Mouse (Mus musculus): ENCODE results near the gene Ciao2a. TPM values are rescaled to one million over a fixed set of nuclear protein-coding genes. Genes with fewer than 3 reads are reported as not detected.

The Ciao2a gene
- total RNA-seq, 2 experiments from 2014 or later: 68.7 to 71.3 TPM

DNA sequence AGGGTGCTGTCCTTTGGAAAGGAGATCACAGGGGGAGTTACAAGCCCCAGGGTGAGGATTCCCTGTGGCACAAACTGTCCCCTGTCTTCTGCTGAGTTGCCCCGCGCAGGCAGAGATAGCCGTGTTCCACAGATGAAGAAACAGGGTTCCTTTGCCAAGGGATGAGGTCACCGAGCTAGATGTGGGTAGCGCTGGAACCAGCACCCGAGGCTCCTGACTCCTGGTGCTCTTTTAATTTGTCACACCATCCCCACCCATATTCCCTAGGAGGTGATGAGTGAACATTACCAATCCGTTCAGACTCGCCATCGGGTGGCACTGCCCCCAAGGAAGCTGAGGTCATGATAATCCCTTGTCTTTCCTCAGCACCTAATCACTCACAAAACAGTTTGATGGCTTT, 36.6 kb downstream of the Ciao2a start:
- peak; percentile 61 to 78 for DNase-seq

GRCm38 (mm10) chr9:66167222-66167621, 40.8 kb downstream of the Ciao2a start:
- no peak for DNase-seq

DNA sequence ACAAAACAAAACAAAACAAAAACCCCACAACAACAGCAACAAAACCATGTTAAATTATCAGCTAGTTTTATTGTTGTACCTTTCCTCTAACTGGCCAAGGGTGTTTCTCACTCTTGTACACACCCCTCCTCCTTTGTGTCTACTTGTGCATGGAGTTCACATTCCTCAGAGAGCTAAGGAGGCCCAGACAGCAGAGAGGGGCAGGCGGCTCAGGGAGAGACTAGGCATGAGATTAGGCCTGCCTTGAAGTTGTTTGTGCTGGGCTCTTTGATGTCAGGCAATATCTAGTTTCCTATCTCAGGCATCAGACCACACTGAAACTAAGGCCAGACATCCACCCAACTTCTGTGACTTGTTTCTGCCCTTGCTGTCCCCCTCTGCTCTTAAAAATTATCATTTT, 41.8 kb downstream of the Ciao2a start:
- no peak for DNase-seq

DNA sequence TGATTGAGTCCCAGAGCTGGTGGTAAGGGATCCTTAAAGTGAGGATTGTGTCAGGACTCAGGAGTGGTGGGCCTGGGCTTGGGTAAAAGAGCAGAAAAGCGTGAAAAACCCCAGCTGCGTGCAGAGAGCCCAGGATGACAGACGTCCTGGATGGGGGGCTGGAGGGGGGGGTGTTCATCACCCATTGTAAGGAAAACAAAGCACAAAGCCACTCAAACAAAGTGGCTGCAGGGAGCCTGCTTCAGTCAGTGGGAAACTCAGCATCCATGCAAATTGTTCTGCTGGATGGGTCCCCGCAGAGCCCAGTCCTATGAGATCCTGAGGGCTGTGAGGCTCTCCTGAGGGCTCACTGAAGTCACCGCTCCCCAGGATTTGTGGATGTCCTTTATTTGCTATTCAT, 44.1 kb downstream of the Ciao2a start:
- DNase-seq: no peak

DNA sequence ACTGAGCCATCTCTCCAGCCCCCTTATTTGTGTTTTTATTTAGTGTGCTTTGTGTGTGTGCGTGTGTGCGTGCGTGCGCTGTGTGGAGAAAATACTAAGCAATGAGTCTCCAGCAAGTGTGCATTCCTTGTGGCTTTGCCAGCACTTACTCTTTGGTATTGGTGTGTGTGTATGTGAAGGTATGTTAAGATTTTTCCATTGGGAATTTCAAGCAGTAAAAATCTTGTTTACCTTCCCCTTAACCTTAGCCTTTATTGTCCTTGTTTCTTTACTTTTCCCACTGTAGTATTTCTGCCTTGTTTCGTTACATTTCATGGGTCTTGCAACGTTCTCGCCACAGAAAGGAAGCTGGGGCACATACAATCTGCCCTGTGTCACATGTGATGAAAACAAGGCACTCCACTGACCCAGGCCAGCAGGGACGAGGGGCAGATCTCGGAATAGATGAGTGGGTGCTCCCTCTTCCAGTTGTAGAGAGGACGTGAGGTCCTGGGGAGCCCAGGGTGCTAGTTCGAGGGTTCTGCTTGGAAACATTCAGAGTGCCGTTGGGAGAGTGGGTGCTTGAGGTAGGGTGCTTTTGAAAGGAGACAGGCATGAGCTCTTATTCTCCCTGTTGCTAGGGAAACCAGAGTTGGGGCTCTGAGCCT, 45.0 kb downstream of the Ciao2a start:
- no peak for DNase-seq

DNA sequence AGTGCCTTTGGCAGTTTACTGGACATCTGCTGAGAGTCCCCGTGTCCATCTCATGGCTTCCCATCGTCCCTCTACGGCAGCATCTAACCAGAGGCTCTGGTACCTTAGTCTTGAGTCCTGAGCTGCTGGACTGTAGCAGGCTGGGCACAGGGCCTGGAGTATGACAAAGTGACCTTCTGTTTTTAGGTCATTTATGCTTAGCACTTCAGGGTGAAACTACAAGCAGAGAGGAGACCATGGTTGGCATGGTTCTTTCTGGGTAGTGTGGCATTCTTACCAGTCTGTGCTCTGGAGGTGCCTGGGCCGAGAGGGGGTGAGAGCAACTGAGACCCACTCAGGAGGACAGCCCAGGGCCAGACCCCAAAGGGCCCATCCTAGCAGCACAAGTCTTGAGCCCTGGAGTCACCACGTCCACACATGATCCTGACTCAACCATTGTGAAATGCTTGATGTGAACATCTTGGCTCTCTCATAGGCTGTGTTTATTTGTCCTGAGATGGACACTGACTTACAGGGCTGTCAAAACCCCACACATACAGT, 47.0 kb downstream of the Ciao2a start:
- no peak for DNase-seq

- DNase-seq: no peak
Observed at GRCm38 (mm10) chr9:66174985-66175384, 48.6 kb downstream of the Ciao2a start.

DNA sequence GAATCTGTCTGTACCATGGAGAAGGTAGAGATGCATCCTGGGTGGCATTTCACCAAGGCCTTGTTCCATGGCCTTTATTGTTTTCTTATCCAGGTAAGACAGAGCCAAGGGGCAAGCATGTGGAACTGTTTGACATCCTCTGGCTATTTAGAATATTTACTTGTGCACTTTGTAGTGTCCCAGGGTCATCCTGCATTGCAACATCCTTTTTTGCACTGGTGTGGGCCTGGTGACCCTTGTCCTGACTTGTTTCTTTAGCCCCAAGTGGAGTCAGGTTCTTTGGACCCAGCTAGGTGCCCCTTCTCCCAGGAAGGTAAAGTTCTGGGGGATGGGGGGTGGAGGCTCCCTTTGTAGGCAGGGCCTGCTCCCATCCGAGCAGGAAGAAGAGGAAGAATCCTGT, 51.6 kb downstream of the Ciao2a start:
- DNase-seq: no peak

DNA sequence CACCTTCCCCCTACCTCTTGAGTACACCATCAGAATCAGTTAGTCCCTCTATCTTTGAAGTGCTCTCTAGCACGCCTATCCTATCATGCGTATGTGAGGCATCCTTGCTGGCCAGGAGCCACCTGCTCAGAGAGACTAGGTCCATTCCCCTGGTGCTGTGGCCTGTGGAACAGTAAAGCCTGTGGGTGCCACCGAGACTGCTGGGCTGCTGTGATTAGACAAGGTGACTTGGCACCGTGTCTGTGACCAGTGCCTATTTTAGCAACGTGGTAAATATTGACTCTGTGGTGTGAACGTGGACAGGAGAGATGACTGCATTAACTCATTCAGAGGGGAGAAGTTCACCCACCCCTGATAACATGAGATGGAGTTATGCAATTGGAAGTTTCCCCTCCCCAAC, 53.4 kb downstream of the Ciao2a start:
- DNase-seq: peak; percentile 53 to 70

- no peak for DNase-seq
Observed at GRCm38 (mm10) chr9:66181126-66181825, 54.9 kb downstream of the Ciao2a start.

DNA sequence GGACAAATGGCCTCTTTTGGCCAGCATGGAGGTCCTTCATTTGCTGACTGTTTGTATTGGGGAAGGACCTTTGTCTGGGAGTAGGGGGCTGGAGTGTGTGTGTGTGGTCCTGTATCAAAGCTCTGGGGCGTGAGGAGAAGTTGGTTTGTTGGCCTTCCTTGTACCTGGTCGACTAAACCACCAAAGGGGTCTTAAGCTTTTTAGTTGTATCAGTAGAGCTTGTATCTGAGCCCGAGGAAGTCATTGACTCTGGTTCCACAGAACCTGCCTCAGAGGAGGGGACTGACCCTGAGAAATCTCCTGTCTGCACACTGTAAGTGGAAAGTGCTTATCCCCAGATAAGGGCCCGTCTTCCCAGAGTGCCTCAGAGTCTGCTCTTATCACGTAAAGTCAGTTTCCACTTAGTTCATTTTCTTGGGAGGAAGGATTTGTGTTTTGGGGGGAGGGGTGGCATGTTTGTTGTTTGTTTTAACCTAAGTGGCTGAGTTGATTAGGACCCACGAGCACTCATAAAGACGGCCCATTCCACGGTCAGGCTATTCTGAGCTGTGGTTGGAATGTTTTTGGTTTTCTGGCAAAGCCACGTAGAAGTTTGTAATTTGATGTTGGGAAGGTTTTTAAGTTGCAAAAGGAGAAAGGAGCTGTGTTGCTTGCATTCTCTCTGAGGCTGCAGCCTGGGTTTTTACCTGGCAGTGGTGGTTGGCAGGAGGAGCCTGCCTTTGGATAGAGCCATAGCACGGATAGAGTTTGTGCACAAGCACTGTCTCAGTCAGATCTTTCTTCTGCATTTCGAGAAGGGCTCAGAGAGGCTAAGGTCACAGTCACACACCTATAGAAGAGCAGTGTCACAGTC, 55.6 kb downstream of the Ciao2a start:
- no peak for DNase-seq

DNA sequence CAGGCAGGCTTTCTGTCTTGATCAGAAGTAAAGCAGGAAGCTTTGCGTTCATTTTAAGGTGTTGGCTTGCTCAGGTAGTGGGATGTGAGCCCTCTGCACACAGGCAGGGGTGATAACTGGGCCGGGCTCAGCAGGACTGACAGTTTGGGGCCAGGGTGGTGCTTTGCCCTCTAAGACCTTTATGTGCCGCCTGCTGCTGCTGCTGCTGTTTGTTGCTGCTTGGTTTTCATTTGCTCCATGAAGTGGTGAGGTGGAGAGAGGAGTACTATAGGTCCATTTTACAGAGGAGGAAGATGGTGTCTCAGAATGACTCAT, 56.2 kb downstream of the Ciao2a start:
- no peak for DNase-seq

GRCm38 (mm10) chr9:66183023-66183422, 56.6 kb downstream of the Ciao2a start:
- no peak for DNase-seq

DNA sequence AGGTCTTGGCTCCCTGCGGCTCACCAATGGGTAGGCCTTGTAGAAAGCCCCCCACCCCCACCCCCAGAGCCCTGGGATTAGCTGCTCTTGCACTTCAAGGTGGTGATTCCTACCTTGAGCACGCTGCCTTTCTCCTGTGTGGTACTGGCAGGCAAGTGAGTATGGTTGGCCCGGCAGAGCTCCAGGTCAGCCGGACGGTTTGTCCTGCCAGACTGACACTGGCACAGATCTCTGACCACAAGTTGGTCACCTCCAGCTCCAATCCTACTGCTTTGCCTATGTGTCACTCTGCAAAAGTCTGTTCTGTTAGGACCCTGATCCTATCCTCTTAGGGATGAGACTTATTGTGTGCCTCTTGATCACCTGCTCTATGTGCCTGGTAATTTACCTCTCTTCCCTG, 58.2 kb downstream of the Ciao2a start:
- peak; percentile 45 to 63 for DNase-seq

DNA sequence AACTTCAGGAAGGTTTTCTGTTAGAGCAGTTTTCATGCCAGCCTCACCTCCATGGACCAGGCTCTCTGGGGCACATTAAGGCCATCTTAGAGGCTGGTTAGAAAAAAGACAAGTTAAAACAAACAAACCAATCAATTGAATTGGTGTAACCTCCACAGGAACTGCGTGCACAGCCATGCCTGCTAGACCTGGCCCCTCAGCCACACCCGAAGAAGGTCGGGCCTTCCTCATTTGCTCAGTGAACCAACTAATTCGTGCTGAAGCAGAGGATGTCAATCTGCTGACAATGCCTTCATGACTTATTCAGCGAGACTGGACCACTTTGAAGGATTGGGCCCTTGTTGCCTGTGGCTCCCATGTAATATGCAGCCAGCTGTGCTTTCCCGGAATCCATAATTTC, 60.0 kb downstream of the Ciao2a start:
- DNase-seq: no peak

Other genes with a start within 250 kb of the Ciao2a start
- under 1 TPM; 0.47 to 0.57 TPM for gene Pclaf, start 236.4 kb upstream of the Ciao2a start, total RNA-seq (2021)
- gene Trip4, start 217.8 kb upstream of the Ciao2a start, total RNA-seq (2021): 10 to 100 TPM; 15.3 to 16.5 TPM
- gene Csnk1g1, start 217.7 kb upstream of the Ciao2a start, total RNA-seq (2021): 1 to 10 TPM; 8.5 to 8.8 TPM
- 100 to 1,000 TPM; 102 to 105 TPM for gene Ppib, start 66.4 kb upstream of the Ciao2a start, total RNA-seq (2021)
- under 1 TPM; 0.46 to 0.50 TPM for gene Snx22, start 56.9 kb upstream of the Ciao2a start, total RNA-seq (2021)
- 10 to 100 TPM; 27.3 to 27.8 TPM for gene Snx1, start within 50 bp of the Ciao2a start, total RNA-seq (2021)
- gene Dapk2, start 31.6 kb downstream of the Ciao2a start, total RNA-seq (2021): 1 to 10 TPM; 4.0 to 4.9 TPM
- gene Herc1, start 223.8 kb downstream of the Ciao2a start, total RNA-seq (2021): 10 to 100 TPM; 31.4 to 36.5 TPM

Measured in heart, adult 18-20 months (tissue).